Mouse (Mus musculus): Measurements from ENCODE around the gene Dpep3. TPM values are rescaled to one million over a fixed set of nuclear protein-coding genes. Genes with fewer than 3 reads are reported as not detected.

Gene Dpep3
- polyA plus RNA-seq, 1 experiment from 2014 or later = not detected

- H3K9me3 ChIP-seq (replicated peaks) = no peaks in the 10 kb centered on the region
- 64% methylated on average over 7 of the region's 7 CpGs for WGBS (ENCODE audit: insufficient replicate concordance)
- no peak for ATAC-seq
- no peak overlapping the region for H3K4me2 ChIP-seq
- no peak overlapping the region for H3K27ac ChIP-seq
- peaks cover 96% of the 10 kb centered on the region for H3K36me3 ChIP-seq
- H3K9ac ChIP-seq = no peak overlapping the region
- H3K4me3 ChIP-seq = no peak overlapping the region
- H3K4me1 ChIP-seq = peaks cover 8% of the 10 kb centered on the region
- H3K27me3 ChIP-seq (replicated peaks) = no peaks in the 10 kb centered on the region
Measured at GRCm38 (mm10) chr8:105951057-105951659, 28.1 kb downstream of the Dpep3 start.

- no peak overlapping the region for H3K4me3 ChIP-seq
- H3K4me1 ChIP-seq = peaks cover 8% of the 10 kb centered on the region
- H3K36me3 ChIP-seq = peaks cover 97% of the 10 kb centered on the region
- WGBS (ENCODE audit: insufficient replicate concordance) = 79% methylated on average over 10 of the region's 10 CpGs
- no peak for ATAC-seq
- no peak overlapping the region; the same call in 1 of the 2 replicates for H3K27ac ChIP-seq
- no peak overlapping the region for H3K9ac ChIP-seq
- no peaks in the 10 kb centered on the region for H3K27me3 ChIP-seq (replicated peaks)
- no peak overlapping the region for H3K4me2 ChIP-seq
- H3K9me3 ChIP-seq (replicated peaks) = no peaks in the 10 kb centered on the region
Measured at GRCm38 (mm10) chr8:105949350-105949749, 29.9 kb downstream of the Dpep3 start.

- WGBS (ENCODE audit: insufficient replicate concordance) = 57% methylated on average over 7 of the region's 8 CpGs
- H3K4me3 ChIP-seq = peak within 1 kb of the TSS; percentile 30
- peak within 1 kb of the TSS; percentile 42; the same call in 1 of the 2 replicates for H3K27ac ChIP-seq
- H3K36me3 ChIP-seq = peaks cover 87% of the 10 kb centered on the region
- ATAC-seq = peak; percentile 64
- H3K4me2 ChIP-seq = peak within 1 kb of the TSS; percentile 33
- no peaks in the 10 kb centered on the region for H3K9me3 ChIP-seq (replicated peaks)
- peaks cover 29% of the 10 kb centered on the region for H3K4me1 ChIP-seq
- H3K9ac ChIP-seq = peak within 1 kb of the TSS; percentile 4; the same call in 1 of the 2 replicates
- no peaks in the 10 kb centered on the region for H3K27me3 ChIP-seq (replicated peaks)
Measured at GRCm38 (mm10) chr8:105943321-105943739, 35.9 kb downstream of the Dpep3 start, which contains the start of gene Lcat. Gene Lcat, minus strand, starts transcription at chr8:105943382.

GRCm38 (mm10) chr8:105942542-105942941, 36.7 kb downstream of the Dpep3 start:
- Histone ChIP-seq H3K4me2 (peak overlapping the region; percentile 26), H3K4me3 (peak overlapping the region; percentile 30), H3K9ac (peak overlapping the region; percentile 4; the same call in 1 of the 2 replicates), H3K9me3 (replicated peaks) (no peaks in the 10 kb centered on the region), H3K4me1 (peaks cover 35% of the 10 kb centered on the region), H3K27ac (peak overlapping the region; percentile 42; the same call in 1 of the 2 replicates), H3K36me3 (peaks cover 80% of the 10 kb centered on the region), H3K27me3 (replicated peaks) (no peaks in the 10 kb centered on the region)
- 89% methylated on average over 5 of the region's 5 CpGs for WGBS (ENCODE audit: insufficient replicate concordance)
- peak; percentile 36 for ATAC-seq

GRCm38 (mm10) chr8:105942026-105942425, 37.2 kb downstream of the Dpep3 start:
- H3K4me2 ChIP-seq = peak overlapping the region; percentile 33
- no peaks in the 10 kb centered on the region for H3K9me3 ChIP-seq (replicated peaks)
- no peaks in the 10 kb centered on the region for H3K27me3 ChIP-seq (replicated peaks)
- 73% methylated on average over 11 of the region's 11 CpGs for WGBS (ENCODE audit: insufficient replicate concordance)
- peak overlapping the region; percentile 42; the same call in 1 of the 2 replicates for H3K27ac ChIP-seq
- peak overlapping the region; percentile 4; the same call in 1 of the 2 replicates for H3K9ac ChIP-seq
- H3K36me3 ChIP-seq = peaks cover 74% of the 10 kb centered on the region
- H3K4me1 ChIP-seq = peaks cover 35% of the 10 kb centered on the region
- ATAC-seq = no peak
- peak overlapping the region; percentile 30 for H3K4me3 ChIP-seq

GRCm38 (mm10) chr8:105938306-105938669, 40.9 kb downstream of the Dpep3 start, which contains the start of gene Psmb10:
Gene Psmb10, minus strand, starts transcription at chr8:105938444.
- H3K27me3 ChIP-seq (replicated peaks) = no peaks in the 10 kb centered on the region
- H3K4me1 ChIP-seq = peaks cover 48% of the 10 kb centered on the region
- 11% methylated on average over 4 of the region's 4 CpGs for WGBS (ENCODE audit: insufficient replicate concordance)
- H3K36me3 ChIP-seq = peaks cover 43% of the 10 kb centered on the region
- no peaks in the 10 kb centered on the region for H3K9me3 ChIP-seq (replicated peaks)
- ATAC-seq = no peak
- peak within 1 kb of the TSS; percentile 96 for H3K4me2 ChIP-seq
- peak within 1 kb of the TSS; percentile 84 for H3K4me3 ChIP-seq
- H3K27ac ChIP-seq = peak within 1 kb of the TSS; percentile 84
- peak within 1 kb of the TSS; percentile 82 for H3K9ac ChIP-seq

- ATAC-seq = peak; percentile 16; the same call in 1 of the 2 replicates
- Histone ChIP-seq H3K4me3 (peak overlapping the region; percentile 84), H3K27ac (peak overlapping the region; percentile 84), H3K36me3 (peaks cover 37% of the 10 kb centered on the region), H3K27me3 (replicated peaks) (no peaks in the 10 kb centered on the region), H3K9me3 (replicated peaks) (no peaks in the 10 kb centered on the region), H3K4me2 (peak overlapping the region; percentile 96), H3K9ac (peak overlapping the region; percentile 82), H3K4me1 (peaks cover 42% of the 10 kb centered on the region)
- under 1% methylated on average over 33 of the region's 33 CpGs for WGBS (ENCODE audit: insufficient replicate concordance)
Measured at GRCm38 (mm10) chr8:105937496-105938305, 41.5 kb downstream of the Dpep3 start.

GRCm38 (mm10) chr8:105936866-105937475, 42.3 kb downstream of the Dpep3 start:
- H3K4me2 ChIP-seq = peak overlapping the region; percentile 96
- H3K36me3 ChIP-seq = peaks cover 37% of the 10 kb centered on the region
- peak overlapping the region; percentile 84 for H3K4me3 ChIP-seq
- H3K27me3 ChIP-seq (replicated peaks) = no peaks in the 10 kb centered on the region
- ATAC-seq = peak; percentile 83
- no peaks in the 10 kb centered on the region for H3K9me3 ChIP-seq (replicated peaks)
- peaks cover 40% of the 10 kb centered on the region for H3K4me1 ChIP-seq
- peak overlapping the region; percentile 84 for H3K27ac ChIP-seq
- WGBS (ENCODE audit: insufficient replicate concordance) = under 1% methylated on average over 30 of the region's 30 CpGs
- H3K9ac ChIP-seq = peak overlapping the region; percentile 82

GRCm38 (mm10) chr8:105935863-105936603, 43.2 kb downstream of the Dpep3 start:
- H3K27ac ChIP-seq = peak overlapping the region; percentile 84
- H3K9me3 ChIP-seq (replicated peaks) = no peaks in the 10 kb centered on the region
- H3K4me3 ChIP-seq = peak overlapping the region; percentile 84
- peaks cover 37% of the 10 kb centered on the region for H3K36me3 ChIP-seq
- no peaks in the 10 kb centered on the region for H3K27me3 ChIP-seq (replicated peaks)
- peak overlapping the region; percentile 82 for H3K9ac ChIP-seq
- peak overlapping the region; percentile 96 for H3K4me2 ChIP-seq
- ATAC-seq = 0 out of 2 replicates have a peak, but pooled peaks have one; percentile 5
- WGBS (ENCODE audit: insufficient replicate concordance) = 14% methylated on average over 7 of the region's 7 CpGs
- H3K4me1 ChIP-seq = peaks cover 41% of the 10 kb centered on the region

- Histone ChIP-seq H3K9me3 (replicated peaks) (no peaks in the 10 kb centered on the region), H3K27ac (peak overlapping the region; percentile 84), H3K36me3 (peaks cover 35% of the 10 kb centered on the region), H3K4me3 (peak overlapping the region; percentile 19; the same call in 1 of the 2 replicates), H3K9ac (peak overlapping the region; percentile 82), H3K4me2 (peak overlapping the region; percentile 96), H3K4me1 (peaks cover 45% of the 10 kb centered on the region), H3K27me3 (replicated peaks) (no peaks in the 10 kb centered on the region)
- 16% methylated on average over 6 of the region's 6 CpGs for WGBS (ENCODE audit: insufficient replicate concordance)
- ATAC-seq = 0 out of 2 replicates have a peak, but pooled peaks have one; percentile 9
Measured at GRCm38 (mm10) chr8:105935105-105935504, 44.1 kb downstream of the Dpep3 start.

- Histone ChIP-seq H3K4me2 (no peak within 1 kb of the TSS), H3K9ac (no peak within 1 kb of the TSS), H3K27me3 (replicated peaks) (no peaks in the 10 kb centered on the region), H3K36me3 (peaks cover 33% of the 10 kb centered on the region), H3K4me3 (no peak within 1 kb of the TSS), H3K27ac (peak within 1 kb of the TSS; percentile 18; the same call in 1 of the 2 replicates), H3K9me3 (replicated peaks) (no peaks in the 10 kb centered on the region), H3K4me1 (peaks cover 37% of the 10 kb centered on the region)
- WGBS (ENCODE audit: insufficient replicate concordance) = 87% methylated on average over 2 of the region's 2 CpGs
- ATAC-seq = no peak
Measured at GRCm38 (mm10) chr8:105933762-105934161, 45.5 kb downstream of the Dpep3 start, which contains the start of gene Ctrl. Gene Ctrl, minus strand, starts transcription at chr8:105933862.

All from liver, embryonic 12.5 days (tissue).